Mouse (Mus musculus) ovary, adult 2 months (tissue): ENCODE results near the gene Noc4l. TPM values are rescaled to one million over a fixed set of nuclear protein-coding genes. Genes with fewer than 3 reads are reported as not detected.

Experiments
- polyA plus RNA-seq: library from polyadenylated mRNA; depleted of rRNA; stranded (reverse); fragments of >200 nt; gene quantifications from 2 replicates; pipeline ENCODE4 v1.2.3, GENCODE M21; 2012; rRNA removed

The Noc4l gene
- polyA plus RNA-seq = 129 and 137 TPM in 2 replicates

GRCm38 (mm10) chr5:110652719-110653648 is at the start of gene Noc4l, which contains the start of gene Ddx51:
Gene Noc4l (minus strand): TSS chr5:110653417.
Gene Ddx51 (plus strand): TSS chr5:110653451.

Other genes with a start within 250 kb of the Noc4l start
- gene Fbrsl1, start 204.9 kb downstream of the Noc4l start, polyA plus RNA-seq = 207 and 215 TPM in 2 replicates
- gene Galnt9, start 109.1 kb downstream of the Noc4l start, polyA plus RNA-seq = 0.33 and 0.50 TPM in 2 replicates
- gene Ddx51, start within 50 bp of the Noc4l start, polyA plus RNA-seq = 30.5 and 35.3 TPM in 2 replicates
- gene Ep400, start 117.3 kb upstream of the Noc4l start, polyA plus RNA-seq = 60.4 and 66.5 TPM in 2 replicates
- 31.1 and 34.9 TPM in 2 replicates for gene Pus1, start 127.2 kb upstream of the Noc4l start, polyA plus RNA-seq
- gene Ulk1, start 156.7 kb upstream of the Noc4l start, polyA plus RNA-seq = 70.5 and 74.0 TPM in 2 replicates
- 12.3 and 21.2 TPM in 2 replicates for gene Hscb, start 186.4 kb upstream of the Noc4l start, polyA plus RNA-seq
- gene Chek2, start 186.6 kb upstream of the Noc4l start, polyA plus RNA-seq = 7.0 and 10.8 TPM in 2 replicates
- gene Ttc28, start 226.4 kb upstream of the Noc4l start, polyA plus RNA-seq = 19.5 and 22.0 TPM in 2 replicates